Mouse (Mus musculus): ENCODE data around the gene Rasgef1a. TPM values are rescaled to one million over a fixed set of nuclear protein-coding genes. Genes with fewer than 3 reads are reported as not detected.

The Rasgef1a gene
- polyA plus RNA-seq (2014; fragmentation: Nextera tagmentation; extraction: Ambion mirVana): 0.19 and 0.32 TPM in 2 replicates

DNA sequence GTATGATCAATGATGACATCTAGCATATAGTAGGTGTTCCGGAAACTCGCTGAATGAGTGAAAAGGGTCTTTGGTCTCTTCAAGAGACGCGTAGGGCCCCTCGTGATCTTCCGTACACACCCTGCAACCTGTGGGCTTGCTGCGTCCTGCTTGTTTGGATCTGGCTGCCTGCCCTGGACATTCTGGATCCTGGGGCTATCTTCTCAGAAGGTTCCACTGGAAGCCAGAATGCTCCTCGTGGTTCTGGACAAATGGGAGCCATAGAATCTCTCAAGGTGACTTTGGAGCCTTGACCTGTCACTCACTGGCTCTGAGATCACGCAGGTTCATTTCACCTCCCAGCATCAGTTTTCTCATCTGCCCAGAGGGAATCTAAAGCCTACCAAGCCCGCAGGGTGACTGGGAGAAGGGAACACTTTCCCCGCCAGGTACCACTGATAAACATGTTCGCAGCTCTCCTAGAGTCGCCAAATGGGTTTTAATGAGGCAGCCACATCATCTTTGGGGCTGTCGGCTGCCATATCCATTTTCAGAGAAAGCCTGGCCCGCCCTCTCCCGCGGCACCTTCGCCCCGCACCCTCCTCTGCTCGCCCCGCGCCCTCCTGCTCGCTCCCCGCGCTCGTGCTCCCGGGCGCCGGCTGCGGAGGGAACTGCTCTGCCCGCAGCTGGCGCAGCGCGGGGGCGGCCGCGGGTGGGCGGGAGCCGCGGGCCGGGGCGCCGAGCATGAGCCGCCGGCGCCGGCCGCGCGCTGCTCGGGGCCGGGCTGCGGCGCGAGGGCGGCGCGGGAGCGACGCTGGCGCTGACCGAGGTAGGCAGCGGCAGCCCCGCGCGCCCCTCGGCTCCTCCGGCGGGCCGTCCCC, at the start of gene Rasgef1a:
Rasgef1a (plus strand) TSS at position 683 of the 860 bp plus-strand sequence.
- H3K4me2 ChIP-seq (ENCODE audit: low read length): peak within 1 kb of the TSS; percentile 82
- peak within 1 kb of the TSS; percentile 33 to 46 for H3K4me3 ChIP-seq (ENCODE audit: control insufficient read depth in 1 of 2, insufficient read depth in 1 of 2, low read depth in 1 of 2, low read length in 2 of 2)
- ATAC-seq (ENCODE audit: insufficient number of reproducible peaks, insufficient read depth, low FRiP score, low read depth): no peak
- no peaks in the 10 kb centered on the region for H3K9me3 ChIP-seq (ENCODE audit: control insufficient read depth, low read length)
- 12% methylated on average over 48 of the region's 70 CpGs for WGBS
- 0 out of 4 replicates have a peak, but pooled peaks cover 0 to 2% of the 10 kb centered on the region in 2 experiments for H3K4me1 ChIP-seq (ENCODE audit: control insufficient read depth in 2 of 2, insufficient read depth in 2 of 2, low read length in 2 of 2)
- H3K36me3 ChIP-seq (ENCODE audit: control insufficient read depth, insufficient read depth, low read length): no peaks in the 10 kb centered on the region
- H3K9ac ChIP-seq (ENCODE audit: low read length): peak within 1 kb of the TSS; percentile 45
- H3K27ac ChIP-seq (replicated peaks in 1 of 2; ENCODE audit: control insufficient read depth in 1 of 2, insufficient read depth in 1 of 2, low read depth in 2 of 2, low read length in 2 of 2): no peak within 1 kb of the TSS
- peaks cover 46% of the 10 kb centered on the region for H3K27me3 ChIP-seq (ENCODE audit: control insufficient read depth, insufficient read depth, low read length)

DNA sequence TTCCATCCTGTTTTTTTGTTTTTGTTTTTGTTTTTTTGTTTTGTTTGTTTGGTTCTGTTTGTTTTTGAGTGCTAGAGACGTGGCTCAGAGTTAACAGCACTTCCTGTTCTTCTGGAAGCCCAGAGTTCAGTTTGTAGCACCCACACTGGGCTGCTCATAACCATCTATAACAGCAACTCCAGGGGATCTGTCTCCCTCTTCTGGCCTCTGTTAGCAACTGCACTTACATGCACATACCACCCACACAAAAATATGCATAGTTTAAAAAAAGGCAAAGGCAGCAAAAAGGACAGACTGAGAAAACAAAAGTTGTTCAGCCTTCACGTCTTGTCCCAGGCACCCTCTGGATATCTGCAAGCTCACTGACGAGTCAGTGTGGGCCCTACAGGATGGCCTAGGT, 48.0 kb upstream of the Rasgef1a start:
- no peak overlapping the region for H3K4me3 ChIP-seq (ENCODE audit: control insufficient read depth in 1 of 2, insufficient read depth in 1 of 2, low read depth in 1 of 2, low read length in 2 of 2)
- ATAC-seq (ENCODE audit: insufficient number of reproducible peaks, insufficient read depth, low FRiP score, low read depth): no peak
- H3K4me2 ChIP-seq (ENCODE audit: low read length): no peak overlapping the region
- no peak overlapping the region for H3K9ac ChIP-seq (ENCODE audit: low read length)
- H3K9me3 ChIP-seq (ENCODE audit: control insufficient read depth, low read length): no peaks in the 10 kb centered on the region
- 81% methylated on average over 3 of the region's 3 CpGs for WGBS
- no peak overlapping the region for H3K27ac ChIP-seq (replicated peaks in 1 of 2; ENCODE audit: control insufficient read depth in 1 of 2, insufficient read depth in 1 of 2, low read depth in 2 of 2, low read length in 2 of 2)
- peaks cover 7 to 12% of the 10 kb centered on the region in 2 experiments for H3K4me1 ChIP-seq (ENCODE audit: control insufficient read depth in 2 of 2, insufficient read depth in 2 of 2, low read length in 2 of 2)
- no peaks in the 10 kb centered on the region for H3K27me3 ChIP-seq (ENCODE audit: control insufficient read depth, insufficient read depth, low read length)
- H3K36me3 ChIP-seq (ENCODE audit: control insufficient read depth, insufficient read depth, low read length): no peaks in the 10 kb centered on the region

DNA sequence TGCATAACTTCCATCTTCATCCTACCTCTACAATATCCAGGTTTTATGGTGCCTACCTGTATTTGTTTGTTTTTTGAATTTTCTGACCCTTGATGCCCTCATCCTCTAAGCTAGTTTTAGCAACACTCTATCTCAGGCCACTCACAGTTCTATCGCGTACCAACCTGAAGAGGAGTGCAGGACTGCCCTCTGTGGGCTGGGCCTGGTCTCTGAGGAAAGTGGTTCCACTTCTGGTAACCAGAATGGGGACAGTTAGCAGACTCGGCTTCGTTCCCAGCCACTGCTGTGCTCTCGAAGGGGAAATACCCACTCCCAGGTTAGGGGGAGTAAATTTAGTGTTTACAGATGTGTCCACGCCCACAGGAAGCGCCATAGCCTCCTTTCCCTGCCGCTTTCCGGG, 44.5 kb upstream of the Rasgef1a start:
- Histone ChIP-seq H3K9me3 (ENCODE audit: control insufficient read depth, low read length) (no peaks in the 10 kb centered on the region), H3K4me3 (ENCODE audit: control insufficient read depth in 1 of 2, insufficient read depth in 1 of 2, low read depth in 1 of 2, low read length in 2 of 2) (no peak overlapping the region), H3K27me3 (ENCODE audit: control insufficient read depth, insufficient read depth, low read length) (no peaks in the 10 kb centered on the region), H3K9ac (ENCODE audit: low read length) (0 out of 2 replicates have a peak overlapping the region, but pooled peaks have one; percentile 12), H3K4me2 (ENCODE audit: low read length) (no peak overlapping the region), H3K4me1 (ENCODE audit: control insufficient read depth in 2 of 2, insufficient read depth in 2 of 2, low read length in 2 of 2) (peaks cover 7 to 12% of the 10 kb centered on the region in 2 experiments), H3K27ac (replicated peaks in 1 of 2; ENCODE audit: control insufficient read depth in 1 of 2, insufficient read depth in 1 of 2, low read depth in 2 of 2, low read length in 2 of 2) (0 out of 4 replicates have a peak overlapping the region, but pooled peaks of 1 of the 2 experiments have one; percentile 21), H3K36me3 (ENCODE audit: control insufficient read depth, insufficient read depth, low read length) (no peaks in the 10 kb centered on the region)
- ATAC-seq (ENCODE audit: insufficient number of reproducible peaks, insufficient read depth, low FRiP score, low read depth): no peak
- 14% methylated on average over 9 of the region's 9 CpGs for WGBS

DNA sequence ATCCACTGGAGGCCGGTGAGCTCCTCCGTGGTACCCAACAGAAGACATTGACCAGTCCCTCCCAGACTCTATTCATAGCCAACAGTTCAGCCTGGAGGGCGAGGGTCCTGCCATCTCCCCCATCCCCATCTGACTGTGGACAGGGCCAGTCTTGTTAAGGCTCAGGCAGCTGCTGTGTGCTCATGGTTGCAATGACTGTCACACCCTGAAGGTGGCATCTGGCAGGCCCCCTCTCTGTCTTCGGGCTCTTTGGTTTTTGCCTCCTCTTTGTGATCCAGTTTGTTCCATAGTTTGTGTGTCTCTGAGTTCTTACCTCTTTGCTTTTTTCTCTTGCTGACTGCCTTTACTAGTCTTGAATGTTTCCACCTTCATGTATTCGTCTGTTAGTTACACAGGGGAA, 24.1 kb upstream of the Rasgef1a start:
- H3K9me3 ChIP-seq (ENCODE audit: control insufficient read depth, low read length): no peaks in the 10 kb centered on the region
- no peaks in the 10 kb centered on the region for H3K36me3 ChIP-seq (ENCODE audit: control insufficient read depth, insufficient read depth, low read length)
- H3K4me2 ChIP-seq (ENCODE audit: low read length): no peak overlapping the region
- WGBS: 49% methylated on average over 5 of the region's 5 CpGs
- no peak overlapping the region for H3K27ac ChIP-seq (replicated peaks in 1 of 2; ENCODE audit: control insufficient read depth in 1 of 2, insufficient read depth in 1 of 2, low read depth in 2 of 2, low read length in 2 of 2)
- H3K9ac ChIP-seq (ENCODE audit: low read length): no peak overlapping the region
- H3K4me1 ChIP-seq (ENCODE audit: control insufficient read depth in 2 of 2, insufficient read depth in 2 of 2, low read length in 2 of 2): no peaks in the 10 kb centered on the region
- H3K4me3 ChIP-seq (ENCODE audit: control insufficient read depth in 1 of 2, insufficient read depth in 1 of 2, low read depth in 1 of 2, low read length in 2 of 2): no peak overlapping the region
- no peak for ATAC-seq (ENCODE audit: insufficient number of reproducible peaks, insufficient read depth, low FRiP score, low read depth)
- H3K27me3 ChIP-seq (ENCODE audit: control insufficient read depth, insufficient read depth, low read length): no peaks in the 10 kb centered on the region

DNA sequence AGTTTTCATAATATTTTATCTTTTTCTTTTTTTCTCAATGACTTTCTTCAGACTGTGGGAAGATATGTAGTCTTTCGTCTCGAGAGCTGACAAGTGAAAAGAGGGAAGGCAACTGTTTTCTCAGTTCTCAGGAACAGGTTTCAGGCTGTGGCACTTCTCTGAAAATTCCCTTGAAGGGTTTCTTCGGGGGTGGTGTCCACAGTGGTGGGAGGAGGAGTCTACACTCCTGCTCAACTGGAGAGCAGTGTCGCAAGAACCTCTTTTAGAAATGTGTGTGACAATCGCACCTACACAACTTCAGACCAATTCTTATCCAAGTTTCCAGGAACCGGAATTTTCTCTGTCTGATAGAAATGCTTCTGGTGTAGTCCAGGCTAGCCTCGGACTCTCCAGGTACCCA, 22.0 kb upstream of the Rasgef1a start:
- Histone ChIP-seq H3K27me3 (ENCODE audit: control insufficient read depth, insufficient read depth, low read length) (no peaks in the 10 kb centered on the region), H3K9ac (ENCODE audit: low read length) (no peak overlapping the region), H3K9me3 (ENCODE audit: control insufficient read depth, low read length) (no peaks in the 10 kb centered on the region), H3K4me2 (ENCODE audit: low read length) (no peak overlapping the region), H3K36me3 (ENCODE audit: control insufficient read depth, insufficient read depth, low read length) (no peaks in the 10 kb centered on the region), H3K4me3 (ENCODE audit: control insufficient read depth in 1 of 2, insufficient read depth in 1 of 2, low read depth in 1 of 2, low read length in 2 of 2) (no peak overlapping the region), H3K27ac (replicated peaks in 1 of 2; ENCODE audit: control insufficient read depth in 1 of 2, insufficient read depth in 1 of 2, low read depth in 2 of 2, low read length in 2 of 2) (no peak overlapping the region), H3K4me1 (ENCODE audit: control insufficient read depth in 2 of 2, insufficient read depth in 2 of 2, low read length in 2 of 2) (no peaks in the 10 kb centered on the region)
- WGBS: 83% methylated on average over 7 of the region's 7 CpGs
- no peak for ATAC-seq (ENCODE audit: insufficient number of reproducible peaks, insufficient read depth, low FRiP score, low read depth)

DNA sequence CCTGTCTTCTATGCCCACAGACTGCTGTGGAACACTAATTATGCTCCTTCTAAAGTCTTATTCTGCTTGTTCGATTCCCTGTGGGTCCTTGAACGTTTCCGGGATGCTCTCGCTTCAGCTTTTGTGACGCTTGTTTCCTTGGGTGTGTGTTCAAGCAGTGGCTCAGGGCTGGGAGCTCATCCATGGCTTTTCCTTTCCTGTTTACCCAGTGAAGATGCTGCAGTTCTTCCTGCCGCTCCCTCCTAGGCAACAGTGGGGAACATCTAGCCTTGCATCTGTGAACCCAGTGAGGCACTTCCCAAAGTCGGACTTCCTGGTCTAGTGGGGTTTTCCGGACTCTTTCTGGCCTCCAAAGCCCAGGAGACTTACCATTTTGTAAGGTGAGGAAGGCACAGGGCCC, 20.6 kb upstream of the Rasgef1a start:
- WGBS: 65% methylated on average over 8 of the region's 8 CpGs
- Histone ChIP-seq H3K4me1 (ENCODE audit: control insufficient read depth in 2 of 2, insufficient read depth in 2 of 2, low read length in 2 of 2) (no peaks in the 10 kb centered on the region), H3K36me3 (ENCODE audit: control insufficient read depth, insufficient read depth, low read length) (no peaks in the 10 kb centered on the region), H3K4me3 (ENCODE audit: control insufficient read depth in 1 of 2, insufficient read depth in 1 of 2, low read depth in 1 of 2, low read length in 2 of 2) (no peak overlapping the region), H3K9ac (ENCODE audit: low read length) (no peak overlapping the region), H3K27me3 (ENCODE audit: control insufficient read depth, insufficient read depth, low read length) (peaks cover 4% of the 10 kb centered on the region; the same call in 1 of the 2 replicates), H3K9me3 (ENCODE audit: control insufficient read depth, low read length) (no peaks in the 10 kb centered on the region), H3K27ac (replicated peaks in 1 of 2; ENCODE audit: control insufficient read depth in 1 of 2, insufficient read depth in 1 of 2, low read depth in 2 of 2, low read length in 2 of 2) (no peak overlapping the region), H3K4me2 (ENCODE audit: low read length) (no peak overlapping the region)
- ATAC-seq (ENCODE audit: insufficient number of reproducible peaks, insufficient read depth, low FRiP score, low read depth): no peak

DNA sequence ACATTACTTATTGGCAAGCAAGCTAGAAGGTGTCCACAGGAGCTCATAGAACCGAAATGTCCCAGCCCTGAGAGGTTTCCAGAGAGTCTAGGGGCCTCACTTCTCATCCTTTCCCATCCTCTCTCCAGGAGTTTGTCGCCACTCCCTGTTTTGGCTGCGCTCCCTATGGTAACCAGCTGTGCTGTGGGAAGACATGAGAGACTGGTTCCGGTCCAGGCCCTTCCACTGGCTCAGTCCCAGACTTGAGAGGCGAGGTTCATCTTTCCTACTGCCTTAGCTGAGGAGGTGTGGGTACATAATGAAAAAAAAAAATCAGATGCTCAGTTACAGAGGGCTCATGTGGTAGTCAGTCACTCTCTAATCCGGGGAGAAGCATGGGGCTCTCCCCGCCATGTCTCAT, 19.9 kb upstream of the Rasgef1a start:
- Histone ChIP-seq H3K27ac (replicated peaks in 1 of 2; ENCODE audit: control insufficient read depth in 1 of 2, insufficient read depth in 1 of 2, low read depth in 2 of 2, low read length in 2 of 2) (no peak overlapping the region), H3K9ac (ENCODE audit: low read length) (no peak overlapping the region), H3K9me3 (ENCODE audit: control insufficient read depth, low read length) (no peaks in the 10 kb centered on the region), H3K27me3 (ENCODE audit: control insufficient read depth, insufficient read depth, low read length) (peaks cover 10% of the 10 kb centered on the region), H3K36me3 (ENCODE audit: control insufficient read depth, insufficient read depth, low read length) (no peaks in the 10 kb centered on the region), H3K4me2 (ENCODE audit: low read length) (no peak overlapping the region), H3K4me1 (ENCODE audit: control insufficient read depth in 2 of 2, insufficient read depth in 2 of 2, low read length in 2 of 2) (no peaks in the 10 kb centered on the region), H3K4me3 (ENCODE audit: control insufficient read depth in 1 of 2, insufficient read depth in 1 of 2, low read depth in 1 of 2, low read length in 2 of 2) (no peak overlapping the region)
- WGBS: 69% methylated on average over 7 of the region's 7 CpGs
- ATAC-seq (ENCODE audit: insufficient number of reproducible peaks, insufficient read depth, low FRiP score, low read depth): no peak
